Mouse (Mus musculus) CH12.LX (cell line): ENCODE measurements at regions not wholly inside any gene's neighbourhood (a gene's known extent, or its start where the extent isn't known, plus 50 kb on each side); places are given as distances from the start of the nearest gene placed in this dataset.

Source experiments
- DNase-seq: peaks from one replicate; pipeline ENCODE4 v3.0.0-alpha.2; 2013; ENCODE audit errors: extremely low read depth
- H3K27ac ChIP-seq: 2 replicates; pipeline ENCODE4 v1.5.1; 2012; ENCODE audit warnings: low read depth, mild to moderate bottlenecking, control low read depth, moderate library complexity; ENCODE audit not compliant: insufficient read depth
- H3K27me3 ChIP-seq: replicated peaks from 2 replicates; pipeline ENCODE3; 2012; ENCODE audit warnings: inconsistent platforms
- H3K36me3 ChIP-seq, 2 experiments: replicated peaks in 1 of 2; 2 replicates each; pipeline versions ENCODE3 to v1.6.1; 2012; ENCODE audit warnings: inconsistent platforms in 1 of 2, low read length in 1 of 2, mild to moderate bottlenecking in 1 of 2, mixed read lengths in 1 of 2, moderate library complexity in 1 of 2; ENCODE audit not compliant: control insufficient read depth in 1 of 2, insufficient read depth in 1 of 2
- H3K4me1 ChIP-seq, 2 experiments: 2 replicates each; pipeline ENCODE4 v1.6.1; 2012; ENCODE audit warnings: inconsistent platforms in 1 of 2, moderate library complexity in 1 of 2; ENCODE audit not compliant: insufficient read depth in 2 of 2, control insufficient read depth in 1 of 2
- H3K4me2 ChIP-seq: 2 replicates; pipeline ENCODE4 v1.6.1; 2012; ENCODE audit warnings: low read depth, mild to moderate bottlenecking, control low read depth; ENCODE audit not compliant: poor library complexity, insufficient read depth, severe bottlenecking
- H3K4me3 ChIP-seq, 3 experiments: fragments of 150-350 bp in 1 of 3; sonication (generic) in 1 of 3; replicated peaks in 1 of 3; 2 replicates each; pipeline versions ENCODE3 to v1.5.1; 2011 to 2012; ENCODE audit warnings: low read depth in 2 of 3, low read length in 2 of 3, mild to moderate bottlenecking in 2 of 3, moderate library complexity in 2 of 3, control low read depth in 1 of 3, improper control_type of control experiment in 1 of 3, inconsistent platforms in 1 of 3, mixed read lengths in 1 of 3; ENCODE audit not compliant: poor library complexity in 1 of 3
- H3K79me2 ChIP-seq: replicated peaks from 2 replicates; pipeline ENCODE4 v1.6.1; 2012; ENCODE audit warnings: mild to moderate bottlenecking, moderate library complexity; ENCODE audit not compliant: control insufficient read depth, poor library complexity, insufficient read depth, severe bottlenecking; ENCODE audit errors: extremely low read depth
- H3K9ac ChIP-seq: 2 replicates; pipeline ENCODE4 v1.6.1; 2012; ENCODE audit warnings: low read depth, mild to moderate bottlenecking, control low read depth, moderate library complexity; ENCODE audit not compliant: insufficient read depth
- H3K9me3 ChIP-seq: replicated peaks from 2 replicates; pipeline ENCODE3; 2012; ENCODE audit warnings: low read length, inconsistent platforms, mixed read lengths
- BHLHE40 ChIP-seq: IDR thresholded peaks from 2 replicates; pipeline ENCODE4 v1.6.1; 2011; ENCODE audit warnings: mild to moderate bottlenecking, low read depth, low read length, improper control_type of control experiment
- CHD2 ChIP-seq: IDR thresholded peaks from 2 replicates; pipeline ENCODE4 v1.6.1; 2011; ENCODE audit warnings: low read length, improper control_type of control experiment
- E2F4 ChIP-seq: IDR thresholded peaks from 2 replicates; pipeline ENCODE4 v1.6.1; 2011; ENCODE audit warnings: low read depth, low read length, improper control_type of control experiment; ENCODE audit not compliant: insufficient replicate concordance
- EP300 ChIP-seq: IDR thresholded peaks from 2 replicates; pipeline ENCODE4 v1.6.1; 2011; ENCODE audit warnings: low read length, improper control_type of control experiment
- HCFC1 ChIP-seq: IDR thresholded peaks from 2 replicates; pipeline ENCODE4 v1.6.1; 2012; ENCODE audit warnings: low read depth, mild to moderate bottlenecking, inconsistent platforms, low read length, improper control_type of control experiment
- JUN ChIP-seq: IDR thresholded peaks from 2 replicates; pipeline ENCODE4 v1.6.1; 2011; ENCODE audit warnings: low read depth, mild to moderate bottlenecking, low read length, improper control_type of control experiment, moderate library complexity; ENCODE audit not compliant: insufficient read depth
- MAFK ChIP-seq: IDR thresholded peaks from 2 replicates; pipeline ENCODE4 v1.6.1; 2011; ENCODE audit warnings: low read length, improper control_type of control experiment; ENCODE audit not compliant: insufficient replicate concordance
- MXI1 ChIP-seq: IDR thresholded peaks from 2 replicates; pipeline ENCODE4 v1.6.1; 2011; ENCODE audit warnings: mild to moderate bottlenecking, low read depth, low read length, improper control_type of control experiment
- MYC ChIP-seq: IDR thresholded peaks from 2 replicates; pipeline ENCODE4 v1.6.1; 2011; ENCODE audit warnings: low read depth, mild to moderate bottlenecking, improper control_type of control experiment, low read length
- NRF1 ChIP-seq: IDR thresholded peaks from 2 replicates; pipeline ENCODE4 v1.6.1; 2014; ENCODE audit warnings: low read depth, mild to moderate bottlenecking, inconsistent platforms, low read length, improper control_type of control experiment, moderate library complexity
- RAD21 ChIP-seq: IDR thresholded peaks from 2 replicates; pipeline ENCODE4 v1.6.1; 2011; ENCODE audit warnings: low read depth, mild to moderate bottlenecking, low read length, improper control_type of control experiment, moderate library complexity
- SIN3A ChIP-seq: IDR thresholded peaks from 2 replicates; pipeline ENCODE4 v1.6.1; 2012; ENCODE audit warnings: low read length, improper control_type of control experiment, inconsistent platforms
- TCF12 ChIP-seq: IDR thresholded peaks from 2 replicates; pipeline ENCODE4 v1.6.1; 2014; ENCODE audit warnings: low read depth, mild to moderate bottlenecking, inconsistent platforms, low read length, improper control_type of control experiment
- USF2 ChIP-seq: conservative IDR thresholded peaks from 2 replicates; pipeline ENCODE4 v1.6.1; 2011; ENCODE audit warnings: low read depth, low read length, improper control_type of control experiment
- ZC3H11A ChIP-seq: IDR thresholded peaks from 2 replicates; pipeline ENCODE4 v1.6.1; 2012; ENCODE audit warnings: low read depth, mild to moderate bottlenecking, inconsistent platforms, low read length, improper control_type of control experiment
- ZNF384 ChIP-seq: IDR thresholded peaks from 2 replicates; pipeline ENCODE4 v1.6.1; 2012; ENCODE audit warnings: low read depth, low read length, improper control_type of control experiment, inconsistent platforms
- dilution Hi-C: fragments of 300-500 bp; cut with MboI; formaldehyde crosslinking; loops from 2 replicates; pipeline ENCODE4 v1.14.3; 2020; ENCODE audit warnings: low sequenced_read_pairs; ENCODE audit not compliant: extremely low pct_unique_long_range_greater_than_20kb, extremely low pct_ligation_motif_present
- in situ Hi-C: fragments of 300-500 bp; cut with MboI; formaldehyde crosslinking; loops from 3 replicates; pipeline ENCODE4 v1.14.3; 2019; ENCODE audit warnings: low sequenced_read_pairs, low pct_ligation_motif_present, low pct_unique_long_range_greater_than_20kb, mixed read lengths

- H3K4me3 ChIP-seq, result no peak overlapping the region
- dilution Hi-C loops, result no loop called here
Measured at GRCm38 (mm10) chr17:4265471-4265870, 569.4 kb upstream of the Nox3 start.

GRCm38 (mm10) chr17:4265946-4266345 is 569.9 kb upstream of the Nox3 start:
- no peak overlapping the region for H3K9ac ChIP-seq
- H3K4me1 ChIP-seq, result no peaks in the 10 kb centered on the region
- DNase-seq, result no peak
- no peaks in the 10 kb centered on the region for H3K36me3 ChIP-seq
- in situ Hi-C loops (no loop called here), dilution Hi-C loops (no loop called here)
- no peaks in the 10 kb centered on the region for H3K27me3 ChIP-seq
- H3K4me2 ChIP-seq, result no peak overlapping the region
- no peak overlapping the region for H3K4me3 ChIP-seq
- no peaks in the 10 kb centered on the region for H3K79me2 ChIP-seq
- H3K27ac ChIP-seq, result no peak overlapping the region
- TF ChIP-seq MYC, result no peak
- no peak for TF ChIP-seq SIN3A
- no peak for TF ChIP-seq MXI1
- no peak for TF ChIP-seq TCF12
- TF ChIP-seq CHD2, result no peak
- no peak for TF ChIP-seq NRF1
- TF ChIP-seq ZNF384, result no peak
- no peak for TF ChIP-seq BHLHE40
- no peak for TF ChIP-seq USF2
- no peak for TF ChIP-seq RAD21
- TF ChIP-seq JUN, result no peak
- no peak for TF ChIP-seq HCFC1
- no peaks in the 10 kb centered on the region for H3K9me3 ChIP-seq

More at GRCm38 (mm10) chr17:4265471-4265870, 569.4 kb upstream of the Nox3 start:
- in situ Hi-C loops, result no loop called here
- Histone ChIP-seq H3K27ac (no peak overlapping the region), H3K4me1 (no peaks in the 10 kb centered on the region)
- TF ChIP-seq E2F4 (no peak), EP300 (no peak), HCFC1 (no peak), NRF1 (no peak), MAFK (no peak), ZC3H11A (no peak)
- TF ChIP-seq, all 38 proteins: peak for 0
- Histone ChIP-seq H3K9me3 (no peaks in the 10 kb centered on the region), H3K27me3 (no peaks in the 10 kb centered on the region), H3K36me3 (no peaks in the 10 kb centered on the region), H3K9ac (no peak overlapping the region), H3K79me2 (no peaks in the 10 kb centered on the region), H3K4me2 (no peak overlapping the region)
- DNase-seq, result no peak
